In the genomic region with DNA sequence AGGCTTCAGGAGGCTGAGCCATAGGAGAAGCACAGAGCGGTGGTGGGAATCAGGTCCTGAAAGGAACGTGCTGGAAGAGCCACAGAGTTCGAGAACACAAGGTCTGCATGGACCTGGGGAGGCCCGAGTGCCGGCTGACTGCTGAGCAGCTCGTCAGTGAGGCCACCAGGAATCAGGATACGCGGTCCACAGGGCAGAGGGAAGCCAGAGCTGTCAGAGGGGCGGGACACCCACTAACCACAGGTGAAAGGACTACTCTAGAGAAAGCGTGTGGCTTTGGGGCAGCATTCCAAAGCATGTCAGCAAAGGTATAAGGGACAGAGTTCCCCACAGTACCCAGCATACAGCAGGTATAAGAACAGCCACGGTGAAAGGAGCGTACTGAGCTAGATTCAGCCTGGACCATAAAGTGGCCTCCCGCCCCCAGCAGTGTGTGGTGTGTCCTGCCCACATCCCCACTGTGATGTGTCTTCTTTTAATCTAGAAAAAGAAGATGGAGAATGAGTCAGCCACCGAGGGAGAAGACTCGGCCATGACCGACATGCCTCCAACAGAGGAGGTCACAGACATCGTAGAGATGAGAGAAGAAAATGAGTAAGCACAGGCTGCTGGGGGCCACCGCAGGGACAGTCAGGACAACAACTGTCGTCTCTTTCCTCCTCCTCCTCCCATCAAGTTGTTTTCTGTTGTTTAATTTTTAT, we compare ENCODE assay signal across 20 mouse cellular contexts. TPM values are rescaled to one million over a fixed set of nuclear protein-coding genes. Genes with fewer than 3 reads are reported as not detected.
DNase-seq lines count a peak whose midpoint lies in the region; ATAC-seq and TF ChIP-seq lines count a peak whose summit lies in the region.
"Had no signal": no experiment of that assay in that cellular context is flagged by ENCODE, and none has a peak within 500 bp of the region (broad histone marks: within the 10 kb centered on the region; RNA-seq: fewer than 3 reads in every experiment).

No protein-coding gene starts in this region.

- CTCF ChIA-PET in Patski (lab: Charles Lee): interaction anchor here (1.1 to 1.9 kb wide), 3 partner anchors 10 to 127 kb away, joined by 3 to 6 read pairs (median 3); no protein-coding TSS in a partner anchor

- H3K9me3 ChIP-seq in intestine, embryonic 15.5 days: no peaks in the 10 kb centered on the region
- H3K9me3 ChIP-seq: forebrain, embryonic 10.5 days; hindbrain, embryonic 15.5 days; limb, embryonic 13.5 days; liver, embryonic 13.5 days; midbrain, embryonic 13.5 days had no signal

- no peak for TF ChIP-seq CTCF in left cerebral cortex, adult 2 months (IDR thresholded peaks at IDR 0.05)
- no peak for TF ChIP-seq CTCF in Patski (IDR thresholded peaks at IDR 0.05)
- TF ChIP-seq CTCF in bone marrow macrophage, adult 2 months (IDR thresholded peaks at IDR 0.05; ENCODE audit: low read depth, low read length): no peak

- in situ Hi-C loops in Patski (cut with MboI; ENCODE audit: low pct_unique_long_range_greater_than_20kb): no loop called here

- peaks cover 45% of the 10 kb centered on the region for H3K4me1 ChIP-seq in bone marrow macrophage, adult 2 months (ENCODE audit: control insufficient read depth, insufficient read depth, low read length)
- peaks cover 6% of the 10 kb centered on the region; the same call in 1 of the 2 replicates for H3K4me1 ChIP-seq in intestine, embryonic 15.5 days (replicated peaks)

- peak overlapping the region; percentile 65 for H3K27ac ChIP-seq in left cerebral cortex, adult 2 months
- H3K27ac ChIP-seq in bone marrow macrophage, adult 2 months (ENCODE audit: insufficient read depth, low read depth, low read length): 0 out of 2 replicates have a peak overlapping the region, but pooled peaks have one; percentile 0
- no peak overlapping the region for H3K27ac ChIP-seq in intestine, embryonic 15.5 days
- H3K27ac ChIP-seq: forebrain, embryonic 10.5 days; hindbrain, embryonic 15.5 days; limb, embryonic 13.5 days; liver, embryonic 13.5 days; midbrain, embryonic 13.5 days had no signal

- peak; percentile 8 for ATAC-seq in Patski
- no peak for ATAC-seq in intestine, embryonic 15.5 days
- ATAC-seq: forebrain, postnatal 0 days; midbrain, embryonic 13.5 days had no signal

- peaks cover 18% of the 10 kb centered on the region; the same call in 1 of the 2 replicates for H3K36me3 ChIP-seq in intestine, embryonic 15.5 days

- WGBS in intestine, embryonic 15.5 days: 93% methylated on average over 19 of the region's 19 CpGs

- intact Hi-C loops in left cerebral cortex, adult 2 months (cut with DNase I): loop anchor here (1.0 kb wide), 2 partner anchors 30 to 126 kb away; a partner anchor contains a TSS

- DNase-seq in left cerebral cortex, adult 2 months (ENCODE audit: extremely low spot score in 1 of 2, low spot score in 2 of 2): peak in 1 of 2 experiments; percentile 47
- no peak for DNase-seq in left cerebral cortex, adult 9 months (ENCODE audit: low spot score in 2 of 2)
- no peak for DNase-seq in Patski (ENCODE audit: low read depth, low spot score)
- DNase-seq in adrenal gland, adult 2 months: peak; percentile 79
- DNase-seq in heart, adult 11 months: no peak
- DNase-seq in kidney, postnatal 14 days: no peak
- DNase-seq: cerebellum, adult 8-10 months; forebrain, postnatal 0 days; kidney, adult 8-10 months; liver, embryonic 13.5 days; lung, adult 2 months; lung, postnatal 14 days; thymus, postnatal 14 days had no signal

- H3K4me2 ChIP-seq in intestine, embryonic 15.5 days (replicated peaks): no peak overlapping the region
- H3K4me2 ChIP-seq: heart, embryonic 11.5 days; hindbrain, embryonic 15.5 days; limb, embryonic 13.5 days; liver, embryonic 13.5 days; midbrain, embryonic 13.5 days had no signal

- no peak overlapping the region for H3K4me3 ChIP-seq in left cerebral cortex, adult 2 months
- H3K4me3 ChIP-seq in bone marrow macrophage, adult 2 months (ENCODE audit: insufficient read depth, low read length): no peak overlapping the region
- H3K4me3 ChIP-seq in intestine, embryonic 15.5 days (replicated peaks): no peak overlapping the region
- H3K4me3 ChIP-seq: forebrain, embryonic 10.5 days; hindbrain, embryonic 15.5 days; limb, embryonic 13.5 days; liver, embryonic 13.5 days; midbrain, embryonic 13.5 days had no signal

- H3K27me3 ChIP-seq in Patski: no peaks in the 10 kb centered on the region
- no peaks in the 10 kb centered on the region for H3K27me3 ChIP-seq in intestine, embryonic 15.5 days (replicated peaks)
- H3K27me3 ChIP-seq: hindbrain, embryonic 15.5 days; limb, embryonic 13.5 days; liver, embryonic 13.5 days; midbrain, embryonic 13.5 days had no signal

- no peak for TF ChIP-seq POLR2A in bone marrow macrophage, adult 2 months (IDR thresholded peaks at IDR 0.05; ENCODE audit: borderline replicate concordance, low read depth, low read length)

- H3K9ac ChIP-seq in intestine, embryonic 15.5 days: no peak overlapping the region
- H3K9ac ChIP-seq: forebrain, postnatal 0 days; hindbrain, embryonic 15.5 days; limb, embryonic 13.5 days; liver, embryonic 13.5 days; midbrain, embryonic 13.5 days had no signal

- POLR2A ChIA-PET in Patski (lab: Charles Lee): no interaction called here

RNA-seq across cellular contexts. Expression of a gene that starts 37.7 kb away (rescaled TPM):
- 10 to 100 TPM; 18.8 to 21.4 TPM for total RNA-seq in left cerebral cortex, adult 2 months (2021)
- 42.4 TPM for polyA plus RNA-seq in Patski (2021)
- total RNA-seq in adrenal gland, adult 2 months (2021): 10 to 100 TPM; 34.7 to 38.7 TPM
- 19.4 and 31.2 TPM in 2 replicates for polyA plus RNA-seq in adrenal gland, adult 2 months (2012; rRNA removed)
- 98.6 and 100 TPM in 2 replicates for polyA plus RNA-seq in bone marrow macrophage, adult 2 months (2012; ENCODE audit: insufficient read depth, insufficient read length, missing spikeins)
- polyA plus RNA-seq in intestine, embryonic 15.5 days (2015; fragmentation: Nextera tagmentation; extraction: Ambion mirVana): 31.3 and 32.8 TPM in 2 replicates
